Mouse (Mus musculus) ES-Bruce4 (cell line): ENCODE measurements at regions not wholly inside any gene's neighbourhood (a gene's known extent, or its start where the extent isn't known, plus 50 kb on each side); places are given as distances from the start of the nearest gene placed in this dataset.

Experiments
- H3K27ac ChIP-seq: 2 replicates; pipeline ENCODE4 v1.5.1; 2012; ENCODE audit warnings: low read length, inconsistent platforms; ENCODE audit not compliant: insufficient read depth
- H3K27me3 ChIP-seq: 2 replicates; pipeline ENCODE4 v1.6.1; 2012; ENCODE audit warnings: mild to moderate bottlenecking, low read length, inconsistent platforms; ENCODE audit not compliant: control insufficient read depth, poor library complexity, insufficient read depth, severe bottlenecking
- H3K36me3 ChIP-seq: 2 replicates; pipeline ENCODE4 v1.6.1; 2012; ENCODE audit warnings: inconsistent platforms, mild to moderate bottlenecking, low read length, moderate library complexity; ENCODE audit not compliant: control insufficient read depth, poor library complexity, insufficient read depth, severe bottlenecking
- H3K4me1 ChIP-seq: one replicate; pipeline ENCODE4 v1.8.1; 2011; ENCODE audit warnings: low read length; ENCODE audit not compliant: control insufficient read depth, insufficient read depth
- H3K4me3 ChIP-seq: 2 replicates; pipeline ENCODE4 v1.5.1; 2011; ENCODE audit warnings: low read depth, mild to moderate bottlenecking, low read length
- H3K9ac ChIP-seq: 2 replicates; pipeline ENCODE4 v1.6.1; 2012; ENCODE audit warnings: low read depth, mild to moderate bottlenecking, inconsistent platforms; ENCODE audit not compliant: poor library complexity, severe bottlenecking
- H3K9me3 ChIP-seq: replicated peaks from 2 replicates; pipeline ENCODE4 v1.6.1; 2012; ENCODE audit warnings: mild to moderate bottlenecking, low read length, inconsistent platforms; ENCODE audit not compliant: control insufficient read depth, poor library complexity, insufficient read depth, severe bottlenecking
- CTCF ChIP-seq: IDR thresholded peaks from one replicate; pipeline ENCODE4 v1.8.1; 2011; ENCODE audit warnings: low read depth, low read length
- EP300 ChIP-seq: IDR thresholded peaks from 2 replicates; pipeline ENCODE4 v1.6.1; 2011; ENCODE audit warnings: low read depth, low read length; ENCODE audit not compliant: insufficient read depth
- POLR2A ChIP-seq: IDR thresholded peaks from one replicate; pipeline ENCODE4 v1.8.1; 2011; ENCODE audit warnings: low read length; ENCODE audit not compliant: insufficient read depth

- Histone ChIP-seq H3K9ac (no peak overlapping the region), H3K36me3 (no peaks in the 10 kb centered on the region), H3K4me1 (no peaks in the 10 kb centered on the region), H3K27me3 (no peaks in the 10 kb centered on the region), H3K9me3 (no peaks in the 10 kb centered on the region), H3K4me3 (no peak overlapping the region), H3K27ac (no peak overlapping the region)
- TF ChIP-seq POLR2A (no peak), CTCF (no peak), EP300 (no peak)
These were observed 52.4 kb upstream of the Plxna2 start for GRCm38 (mm10) chr1:194565574-194565973.

GRCm38 (mm10) chr1:194563946-194564345 is 54.1 kb upstream of the Plxna2 start:
- no peak overlapping the region for H3K27ac ChIP-seq
- no peak overlapping the region for H3K4me3 ChIP-seq
- H3K27me3 ChIP-seq: no peaks in the 10 kb centered on the region
- H3K9ac ChIP-seq: no peak overlapping the region
- H3K4me1 ChIP-seq: no peaks in the 10 kb centered on the region
- no peaks in the 10 kb centered on the region for H3K9me3 ChIP-seq
- no peaks in the 10 kb centered on the region for H3K36me3 ChIP-seq
- TF ChIP-seq POLR2A: no peak
- TF ChIP-seq EP300: no peak
- TF ChIP-seq CTCF: no peak

- no peak overlapping the region for H3K27ac ChIP-seq
- no peaks in the 10 kb centered on the region for H3K4me1 ChIP-seq
- no peak overlapping the region for H3K4me3 ChIP-seq
- TF ChIP-seq EP300 (no peak), CTCF (no peak), POLR2A (no peak)
- H3K36me3 ChIP-seq: no peaks in the 10 kb centered on the region
- H3K9ac ChIP-seq: no peak overlapping the region
- H3K27me3 ChIP-seq: no peaks in the 10 kb centered on the region
- no peaks in the 10 kb centered on the region for H3K9me3 ChIP-seq
These were observed 56.9 kb upstream of the Plxna2 start for GRCm38 (mm10) chr1:194561098-194561497.

- Histone ChIP-seq H3K4me1 (no peaks in the 10 kb centered on the region), H3K9me3 (no peaks in the 10 kb centered on the region)
These were observed 69.4 kb upstream of the Plxna2 start for GRCm38 (mm10) chr1:194548661-194549060.

GRCm38 (mm10) chr1:194548243-194548642 is 69.8 kb upstream of the Plxna2 start:
- Histone ChIP-seq H3K27me3 (no peaks in the 10 kb centered on the region), H3K9ac (no peak overlapping the region), H3K4me3 (no peak overlapping the region), H3K9me3 (no peaks in the 10 kb centered on the region), H3K36me3 (no peaks in the 10 kb centered on the region), H3K27ac (no peak overlapping the region), H3K4me1 (no peaks in the 10 kb centered on the region)
- TF ChIP-seq POLR2A: no peak
- TF ChIP-seq EP300: no peak
- TF ChIP-seq CTCF: no peak

More at GRCm38 (mm10) chr1:194548661-194549060, 69.4 kb upstream of the Plxna2 start:
- no peaks in the 10 kb centered on the region for H3K36me3 ChIP-seq
- no peak overlapping the region for H3K9ac ChIP-seq
- H3K4me3 ChIP-seq: no peak overlapping the region
- H3K27ac ChIP-seq: no peak overlapping the region
- H3K27me3 ChIP-seq: no peaks in the 10 kb centered on the region
- TF ChIP-seq POLR2A (no peak), EP300 (no peak), CTCF (no peak)

- no peaks in the 10 kb centered on the region for H3K9me3 ChIP-seq
- no peak overlapping the region for H3K27ac ChIP-seq
- H3K9ac ChIP-seq: no peak overlapping the region
- no peaks in the 10 kb centered on the region for H3K36me3 ChIP-seq
- no peaks in the 10 kb centered on the region for H3K4me1 ChIP-seq
- no peak overlapping the region for H3K4me3 ChIP-seq
- TF ChIP-seq POLR2A (no peak), CTCF (no peak), EP300 (no peak)
- no peaks in the 10 kb centered on the region for H3K27me3 ChIP-seq
These were observed 77.1 kb upstream of the Plxna2 start for GRCm38 (mm10) chr1:194540923-194541322.
